21 mouse cellular contexts compared by ENCODE assay signal in the genomic region with DNA sequence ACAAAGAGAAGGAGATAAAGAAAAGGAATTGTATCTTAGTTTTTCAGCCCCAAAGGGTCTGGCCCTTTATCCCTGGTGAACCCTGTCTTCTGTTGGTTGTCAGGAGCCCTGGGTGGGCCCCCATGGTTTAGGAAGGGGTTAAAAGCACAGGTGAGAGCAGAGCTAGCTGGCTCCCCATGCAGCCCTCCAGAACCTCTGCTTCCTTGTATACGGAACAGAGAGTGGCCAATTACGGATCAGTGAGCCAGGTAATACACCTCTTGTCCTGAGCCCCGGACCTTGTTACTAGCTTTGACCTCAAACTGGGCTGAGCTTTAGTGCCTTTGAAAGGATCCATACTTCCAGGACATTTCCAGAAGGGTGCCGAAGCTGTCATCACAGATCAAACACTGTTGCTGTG.
DNase-seq lines count a peak whose midpoint lies in the region; ATAC-seq and TF ChIP-seq lines count a peak whose summit lies in the region.
"Had no signal": no experiment of that assay in that cellular context is flagged by ENCODE, and none has a peak within 500 bp of the region (broad histone marks: within the 10 kb centered on the region; RNA-seq: fewer than 3 reads in every experiment).

No protein-coding gene starts in this region.

- 0 out of 2 replicates have a peak overlapping the region, but pooled peaks have one; percentile 6 for H3K27ac ChIP-seq in kidney, embryonic 16.5 days (ENCODE audit: low read length)
- H3K27ac ChIP-seq in stomach, embryonic 14.5 days (ENCODE audit: low read length), result peak overlapping the region; percentile 29
- H3K27ac ChIP-seq in stomach, postnatal 0 days (replicated peaks), result no peak overlapping the region
- H3K27ac ChIP-seq in stomach, embryonic 15.5 days, result peak overlapping the region; percentile 60; the same call in 1 of the 2 replicates
- H3K27ac ChIP-seq: embryonic facial prominence, embryonic 15.5 days; hindbrain, embryonic 13.5 days; limb, embryonic 15.5 days; neural tube, embryonic 13.5 days had no signal

- no peak overlapping the region for H3K4me2 ChIP-seq in kidney, embryonic 16.5 days (replicated peaks; ENCODE audit: low read depth, low read length)
- no peak overlapping the region for H3K4me2 ChIP-seq in stomach, embryonic 14.5 days (replicated peaks; ENCODE audit: low read depth, low read length)
- H3K4me2 ChIP-seq in stomach, postnatal 0 days (replicated peaks; ENCODE audit: low read depth), result no peak overlapping the region
- no peak overlapping the region for H3K4me2 ChIP-seq in stomach, embryonic 15.5 days
- H3K4me2 ChIP-seq: embryonic facial prominence, embryonic 15.5 days; hindbrain, embryonic 13.5 days; limb, embryonic 15.5 days; neural tube, embryonic 13.5 days had no signal

- no peak for ATAC-seq in kidney, embryonic 16.5 days (ENCODE audit: low FRiP score, low TSS enrichment)
- ATAC-seq in stomach, embryonic 14.5 days (ENCODE audit: insufficient number of reproducible peaks, insufficient read depth, low FRiP score, low read depth), result no peak
- ATAC-seq in stomach, postnatal 0 days (ENCODE audit: low FRiP score, low TSS enrichment), result no peak
- ATAC-seq in stomach, embryonic 15.5 days (ENCODE audit: insufficient read depth, low FRiP score, low read depth), result no peak; the same call in 1 of the 2 replicates
- ATAC-seq: forebrain, embryonic 14.5 days; midbrain, embryonic 16.5 days had no signal

- no peaks in the 10 kb centered on the region for H3K36me3 ChIP-seq in kidney, embryonic 16.5 days (ENCODE audit: insufficient read depth, low read length)
- 0 out of 2 replicates have a peak, but pooled peaks cover 3% of the 10 kb centered on the region for H3K36me3 ChIP-seq in stomach, embryonic 14.5 days (ENCODE audit: control insufficient read depth, insufficient read depth, low read length)
- H3K36me3 ChIP-seq in stomach, postnatal 0 days (ENCODE audit: control insufficient read depth, insufficient read depth, low read length), result no peaks in the 10 kb centered on the region
- H3K36me3 ChIP-seq in stomach, embryonic 15.5 days, result no peaks in the 10 kb centered on the region
- H3K36me3 ChIP-seq: embryonic facial prominence, embryonic 15.5 days; hindbrain, embryonic 13.5 days; limb, embryonic 15.5 days; neural tube, embryonic 13.5 days had no signal

- no peak for DNase-seq in kidney, postnatal 4 days
- no peak for DNase-seq in stomach, postnatal 0 days (ENCODE audit: low spot score)
- peak; percentile 60 for DNase-seq in thymus, postnatal 4 days
- no peak for DNase-seq in adrenal gland, postnatal 10 days
- DNase-seq: adrenal gland, adult 8-10 months; cerebellum, adult 8-10 months; gastrocnemius, adult 2 months; layer of hippocampus, postnatal 36 days; lung, adult 2 months; retina, postnatal 1 day; right cerebral cortex, postnatal 25 days had no signal

- no peaks in the 10 kb centered on the region for H3K9me3 ChIP-seq in kidney, embryonic 16.5 days (ENCODE audit: low read length)
- H3K9me3 ChIP-seq in stomach, embryonic 14.5 days (ENCODE audit: control insufficient read depth, low read depth, low read length), result no peaks in the 10 kb centered on the region
- no peaks in the 10 kb centered on the region for H3K9me3 ChIP-seq in stomach, postnatal 0 days (ENCODE audit: control insufficient read depth, low read length)
- H3K9me3 ChIP-seq in stomach, embryonic 15.5 days, result no peaks in the 10 kb centered on the region
- H3K9me3 ChIP-seq: embryonic facial prominence, embryonic 15.5 days; hindbrain, embryonic 13.5 days; limb, embryonic 15.5 days; neural tube, embryonic 13.5 days had no signal

- 63% methylated on average over 4 of the region's 4 CpGs for WGBS in kidney, embryonic 16.5 days
- WGBS in stomach, embryonic 14.5 days, result 61% methylated on average over 4 of the region's 4 CpGs
- WGBS in stomach, postnatal 0 days, result 68% methylated on average over 4 of the region's 4 CpGs
- WGBS in stomach, embryonic 15.5 days, result 65% methylated on average over 4 of the region's 4 CpGs

- H3K9ac ChIP-seq in kidney, embryonic 16.5 days (replicated peaks; ENCODE audit: low read length), result no peak overlapping the region
- no peak overlapping the region for H3K9ac ChIP-seq in stomach, embryonic 14.5 days (replicated peaks; ENCODE audit: low read depth, low read length)
- H3K9ac ChIP-seq in stomach, postnatal 0 days (ENCODE audit: low read length), result no peak overlapping the region
- no peak overlapping the region for H3K9ac ChIP-seq in stomach, embryonic 15.5 days
- H3K9ac ChIP-seq: embryonic facial prominence, embryonic 15.5 days; hindbrain, embryonic 13.5 days; limb, embryonic 15.5 days had no signal

- no peak for TF ChIP-seq EP300 in stomach, postnatal 0 days (optimal IDR thresholded peaks at IDR 0.05)

- TF ChIP-seq CTCF in stomach, postnatal 0 days (IDR thresholded peaks at IDR 0.05; ENCODE audit: low read depth), result no peak

- peaks cover 49% of the 10 kb centered on the region for H3K4me1 ChIP-seq in kidney, embryonic 16.5 days (ENCODE audit: insufficient read depth, low read length)
- H3K4me1 ChIP-seq in stomach, embryonic 14.5 days (ENCODE audit: control insufficient read depth, insufficient read depth, low read length), result peaks cover 51% of the 10 kb centered on the region
- H3K4me1 ChIP-seq in stomach, postnatal 0 days (replicated peaks; ENCODE audit: control insufficient read depth, insufficient read depth), result peaks cover 8% of the 10 kb centered on the region
- H3K4me1 ChIP-seq in stomach, embryonic 15.5 days, result peaks cover 36% of the 10 kb centered on the region

- H3K27me3 ChIP-seq in kidney, embryonic 16.5 days (ENCODE audit: insufficient read depth, low read length), result no peaks in the 10 kb centered on the region
- no peaks in the 10 kb centered on the region for H3K27me3 ChIP-seq in stomach, embryonic 14.5 days (ENCODE audit: control insufficient read depth, insufficient read depth, low read length)
- H3K27me3 ChIP-seq in stomach, postnatal 0 days (ENCODE audit: control insufficient read depth, insufficient read depth, low read length), result no peaks in the 10 kb centered on the region
- no peaks in the 10 kb centered on the region for H3K27me3 ChIP-seq in stomach, embryonic 15.5 days (replicated peaks)
- H3K27me3 ChIP-seq: embryonic facial prominence, embryonic 15.5 days; hindbrain, embryonic 13.5 days; limb, embryonic 15.5 days had no signal

- H3K4me3 ChIP-seq in kidney, embryonic 16.5 days (ENCODE audit: low read length), result no peak overlapping the region
- H3K4me3 ChIP-seq in stomach, embryonic 14.5 days (ENCODE audit: low read depth, low read length), result no peak overlapping the region
- no peak overlapping the region for H3K4me3 ChIP-seq in stomach, postnatal 0 days (ENCODE audit: low read depth, low read length)
- no peak overlapping the region for H3K4me3 ChIP-seq in stomach, embryonic 15.5 days (replicated peaks)
- H3K4me3 ChIP-seq: embryonic facial prominence, embryonic 15.5 days; gastrocnemius, adult 2 months; hindbrain, embryonic 13.5 days; limb, embryonic 15.5 days; myocyte; neural tube, embryonic 13.5 days had no signal
